Mouse (Mus musculus): ENCODE results near the gene Map3k6. TPM values are rescaled to one million over a fixed set of nuclear protein-coding genes. Genes with fewer than 3 reads are reported as not detected.

Map3k6 gene
- polyA plus RNA-seq, 1 experiment = 4.7 TPM

DNA sequence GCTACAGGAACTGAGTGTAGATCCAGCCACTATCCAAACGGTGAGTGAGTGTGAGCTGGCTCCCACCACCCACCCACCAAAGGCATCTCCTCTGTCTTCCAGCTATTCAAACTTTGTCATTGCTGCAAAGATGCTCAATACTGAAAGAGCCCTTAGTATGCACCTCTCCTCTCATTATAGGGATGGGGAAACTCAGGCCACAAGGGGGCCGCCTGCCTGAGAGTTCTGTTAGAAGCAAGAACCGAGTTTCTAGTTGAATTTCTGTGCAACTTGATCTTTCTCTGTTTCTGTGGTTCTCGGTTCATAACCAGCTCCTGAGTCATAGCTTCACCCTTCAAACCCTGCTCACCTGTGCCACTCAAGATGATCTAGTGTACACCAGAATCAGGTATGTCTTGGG lies 11.5 kb downstream of the Map3k6 start:
- H3K27me3 ChIP-seq (ENCODE audit: control insufficient read depth, insufficient read depth, low read length) = no peaks in the 10 kb centered on the region
- H3K4me3 ChIP-seq (ENCODE audit: control insufficient read depth, low read depth, low read length) = no peak overlapping the region
- TF ChIP-seq POLR2A (IDR thresholded peaks at IDR 0.05; ENCODE audit: control insufficient read depth, low read depth, low read length) = no peak
- no peak overlapping the region for H3K27ac ChIP-seq (ENCODE audit: control insufficient read depth, insufficient read depth, low read depth, low read length)
- no peaks in the 10 kb centered on the region for H3K36me3 ChIP-seq (ENCODE audit: control insufficient read depth, insufficient read depth, low read length)
- H3K4me1 ChIP-seq (ENCODE audit: control insufficient read depth, insufficient read depth, low read length) = peaks cover 22% of the 10 kb centered on the region

DNA sequence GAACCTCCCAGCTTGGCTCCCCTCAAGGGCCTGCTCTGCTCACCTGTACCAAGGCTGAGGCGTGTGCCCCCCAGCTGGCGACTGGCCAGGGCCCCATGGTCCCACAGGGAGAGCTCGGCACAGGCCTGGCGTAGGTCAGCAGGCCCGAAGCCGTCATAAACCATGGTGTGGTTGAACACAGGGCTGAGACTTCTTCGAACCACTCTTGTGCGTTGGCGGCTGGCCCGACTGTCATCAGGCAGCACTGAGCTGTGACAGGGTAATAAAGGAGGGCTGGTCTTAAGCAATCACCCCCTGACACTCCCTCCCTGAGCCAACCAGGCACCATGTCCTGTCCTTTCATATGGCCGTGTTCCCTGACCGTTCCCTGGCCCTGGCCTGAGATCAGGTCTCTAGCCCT lies 12.8 kb downstream of the Map3k6 start:
- no peak for TF ChIP-seq CTCF (IDR thresholded peaks at IDR 0.05; ENCODE audit: control insufficient read depth, insufficient read depth, insufficient replicate concordance, low read depth, low read length)
- no peak for TF ChIP-seq POLR2A (IDR thresholded peaks at IDR 0.05; ENCODE audit: control insufficient read depth, low read depth, low read length)
- Histone ChIP-seq H3K4me3 (ENCODE audit: control insufficient read depth, low read depth, low read length) (no peak overlapping the region), H3K36me3 (ENCODE audit: control insufficient read depth, insufficient read depth, low read length) (no peaks in the 10 kb centered on the region), H3K27ac (ENCODE audit: control insufficient read depth, insufficient read depth, low read depth, low read length) (no peak overlapping the region), H3K4me1 (ENCODE audit: control insufficient read depth, insufficient read depth, low read length) (peaks cover 22% of the 10 kb centered on the region), H3K27me3 (ENCODE audit: control insufficient read depth, insufficient read depth, low read length) (no peaks in the 10 kb centered on the region)

DNA sequence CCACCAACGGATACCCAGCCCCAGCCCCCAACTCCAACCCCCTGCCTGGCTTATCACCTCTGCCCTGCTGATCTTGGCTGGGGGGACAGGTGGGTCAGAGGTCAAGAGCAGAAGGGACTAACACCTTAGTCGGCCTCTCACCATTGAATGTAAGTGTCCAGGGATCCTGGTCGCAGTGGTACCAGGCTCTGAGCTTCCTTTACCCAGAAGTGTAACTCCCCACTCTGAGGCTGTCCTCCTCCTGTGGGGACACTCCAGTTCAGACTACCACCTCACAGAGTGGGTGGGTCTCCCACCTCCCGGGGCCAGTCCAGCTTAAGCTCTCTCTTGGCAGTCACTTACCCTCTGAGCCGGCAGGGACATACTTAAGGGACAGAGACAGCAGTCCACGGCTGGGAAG lies 14.8 kb downstream of the Map3k6 start:
- Histone ChIP-seq H3K4me3 (ENCODE audit: control insufficient read depth, low read depth, low read length) (no peak overlapping the region), H3K27ac (ENCODE audit: control insufficient read depth, insufficient read depth, low read depth, low read length) (no peak overlapping the region), H3K36me3 (ENCODE audit: control insufficient read depth, insufficient read depth, low read length) (no peaks in the 10 kb centered on the region), H3K4me1 (ENCODE audit: control insufficient read depth, insufficient read depth, low read length) (peaks cover 12% of the 10 kb centered on the region), H3K27me3 (ENCODE audit: control insufficient read depth, insufficient read depth, low read length) (no peaks in the 10 kb centered on the region)
- TF ChIP-seq CTCF (IDR thresholded peaks at IDR 0.05; ENCODE audit: control insufficient read depth, insufficient read depth, insufficient replicate concordance, low read depth, low read length) = no peak
- no peak for TF ChIP-seq POLR2A (IDR thresholded peaks at IDR 0.05; ENCODE audit: control insufficient read depth, low read depth, low read length)

DNA sequence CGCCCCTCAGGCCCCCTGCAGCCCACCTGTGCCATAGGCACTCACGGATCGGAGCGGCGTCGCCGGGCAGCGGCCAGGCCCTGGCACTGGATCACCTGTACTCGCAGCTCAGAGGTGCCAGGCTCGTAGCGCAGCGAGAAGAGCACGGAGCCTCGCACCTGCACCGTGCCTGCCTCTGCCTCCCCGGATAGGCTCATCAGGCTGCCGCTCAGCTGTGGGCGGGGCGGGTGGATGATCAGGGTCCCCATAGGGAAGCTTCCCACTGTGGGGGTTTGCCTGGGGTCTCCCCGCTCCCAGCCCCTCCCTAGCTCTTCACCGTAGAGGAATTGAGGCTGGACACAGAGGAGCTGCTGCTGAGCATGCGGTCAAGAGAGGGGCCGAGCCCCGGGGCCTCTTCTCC lies 16.2 kb downstream of the Map3k6 start:
- no peaks in the 10 kb centered on the region for H3K36me3 ChIP-seq (ENCODE audit: control insufficient read depth, insufficient read depth, low read length)
- no peak overlapping the region for H3K27ac ChIP-seq (ENCODE audit: control insufficient read depth, insufficient read depth, low read depth, low read length)
- H3K27me3 ChIP-seq (ENCODE audit: control insufficient read depth, insufficient read depth, low read length) = no peaks in the 10 kb centered on the region
- H3K4me1 ChIP-seq (ENCODE audit: control insufficient read depth, insufficient read depth, low read length) = peaks cover 2% of the 10 kb centered on the region; the same call in 1 of the 2 replicates
- H3K4me3 ChIP-seq (ENCODE audit: control insufficient read depth, low read depth, low read length) = no peak overlapping the region; the same call in 1 of the 2 replicates
- no peak for TF ChIP-seq CTCF (IDR thresholded peaks at IDR 0.05; ENCODE audit: control insufficient read depth, insufficient read depth, insufficient replicate concordance, low read depth, low read length)
- no peak for TF ChIP-seq POLR2A (IDR thresholded peaks at IDR 0.05; ENCODE audit: control insufficient read depth, low read depth, low read length)

DNA sequence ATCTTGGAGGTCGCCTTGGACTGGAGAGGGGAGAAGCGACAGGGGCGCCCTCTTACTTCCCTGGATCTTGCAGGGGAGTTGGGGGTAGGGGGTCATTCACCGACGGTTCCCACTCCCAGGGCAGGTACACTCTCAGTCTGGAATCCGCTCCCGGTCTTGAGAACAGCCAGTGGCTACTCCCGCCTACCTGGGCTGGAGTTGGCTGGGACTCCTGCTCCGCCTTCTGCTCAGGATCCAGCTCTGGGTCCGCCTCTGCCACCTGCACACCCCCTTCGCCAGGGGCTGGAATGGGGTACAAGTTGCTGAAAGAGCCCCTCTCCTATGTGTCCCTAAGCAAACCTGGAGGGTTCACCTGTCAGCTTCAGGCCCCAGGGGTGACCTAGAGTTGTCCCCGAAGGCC lies 16.6 kb downstream of the Map3k6 start:
- no peaks in the 10 kb centered on the region for H3K27me3 ChIP-seq (ENCODE audit: control insufficient read depth, insufficient read depth, low read length)
- TF ChIP-seq POLR2A (IDR thresholded peaks at IDR 0.05; ENCODE audit: control insufficient read depth, low read depth, low read length) (no peak), CTCF (IDR thresholded peaks at IDR 0.05; ENCODE audit: control insufficient read depth, insufficient read depth, insufficient replicate concordance, low read depth, low read length) (no peak)
- no peak overlapping the region for H3K4me3 ChIP-seq (ENCODE audit: control insufficient read depth, low read depth, low read length)
- no peaks in the 10 kb centered on the region for H3K36me3 ChIP-seq (ENCODE audit: control insufficient read depth, insufficient read depth, low read length)
- no peak overlapping the region for H3K27ac ChIP-seq (ENCODE audit: control insufficient read depth, insufficient read depth, low read depth, low read length)
- H3K4me1 ChIP-seq (ENCODE audit: control insufficient read depth, insufficient read depth, low read length) = peaks cover 2% of the 10 kb centered on the region; the same call in 1 of the 2 replicates

DNA sequence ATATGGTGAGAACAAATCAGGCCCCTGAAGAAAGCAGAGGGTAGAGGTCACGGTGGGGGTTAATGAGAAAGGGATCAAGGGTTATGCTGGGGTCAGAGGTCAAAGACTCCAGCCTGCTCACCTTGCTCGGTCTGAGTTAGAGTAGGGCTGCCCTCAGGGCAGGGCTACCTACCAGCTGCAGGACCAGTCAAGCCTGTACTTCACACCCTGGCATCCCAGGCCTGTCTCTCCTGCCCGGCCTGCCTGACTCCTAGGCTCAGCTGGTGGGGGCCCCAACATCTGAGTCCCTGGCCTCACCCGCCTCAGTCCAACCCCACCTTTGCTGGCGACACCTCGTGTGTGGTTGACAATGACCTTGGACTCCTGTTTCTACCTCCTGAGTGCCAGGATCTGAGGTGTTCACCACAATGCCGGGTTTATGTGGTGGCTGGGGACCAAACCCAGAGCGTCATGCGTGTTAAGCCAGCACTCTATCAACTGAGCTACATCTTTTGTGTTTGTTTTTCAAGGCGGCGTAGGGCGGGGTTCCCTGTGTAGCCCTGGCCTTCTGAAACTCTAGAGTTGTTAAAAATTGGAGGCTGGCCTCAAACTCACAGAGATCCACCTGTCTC lies 17.3 kb downstream of the Map3k6 start:
- Histone ChIP-seq H3K27ac (ENCODE audit: control insufficient read depth, insufficient read depth, low read depth, low read length) (no peak overlapping the region), H3K4me1 (ENCODE audit: control insufficient read depth, insufficient read depth, low read length) (peaks cover 2% of the 10 kb centered on the region; the same call in 1 of the 2 replicates), H3K27me3 (ENCODE audit: control insufficient read depth, insufficient read depth, low read length) (no peaks in the 10 kb centered on the region), H3K36me3 (ENCODE audit: control insufficient read depth, insufficient read depth, low read length) (no peaks in the 10 kb centered on the region), H3K4me3 (ENCODE audit: control insufficient read depth, low read depth, low read length) (no peak overlapping the region)
- no peak for TF ChIP-seq POLR2A (IDR thresholded peaks at IDR 0.05; ENCODE audit: control insufficient read depth, low read depth, low read length)
- TF ChIP-seq CTCF (IDR thresholded peaks at IDR 0.05; ENCODE audit: control insufficient read depth, insufficient read depth, insufficient replicate concordance, low read depth, low read length) = no peak

DNA sequence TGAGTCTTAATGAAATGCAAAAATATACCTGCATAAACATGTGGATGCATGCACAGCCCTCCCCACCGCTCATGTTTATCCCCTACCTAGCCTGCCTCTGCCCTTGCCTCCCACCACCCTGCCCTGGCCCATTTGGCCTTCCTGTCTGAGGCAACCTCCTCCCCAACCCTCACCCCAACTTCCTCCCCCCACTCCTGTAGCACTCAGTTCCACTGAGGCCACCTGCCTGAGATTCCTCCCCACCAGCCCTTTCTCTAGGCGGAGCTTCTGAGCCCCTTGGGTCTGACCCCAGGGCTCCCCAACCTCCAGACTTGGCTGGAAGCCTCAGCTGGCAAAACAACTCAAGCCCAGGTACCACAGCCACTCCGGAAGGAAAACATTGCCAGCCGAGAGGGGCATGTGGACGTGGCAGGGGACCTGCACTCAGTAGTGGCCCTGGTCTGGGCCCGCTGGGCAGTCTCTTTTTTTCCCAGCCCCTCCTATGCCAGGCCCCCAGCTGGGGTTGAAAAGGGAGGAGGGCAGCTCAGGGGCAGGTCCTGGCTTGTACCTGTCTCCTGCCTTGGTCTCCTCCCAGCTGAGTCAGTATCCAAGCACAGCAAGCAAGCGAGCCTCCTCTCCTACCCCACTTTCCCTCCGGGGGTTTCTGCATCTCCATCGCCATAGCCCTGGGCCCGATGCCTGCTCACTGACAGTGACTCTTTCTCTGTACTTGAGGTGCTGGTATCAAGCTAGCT lies 21.2 kb downstream of the Map3k6 start:
- Histone ChIP-seq H3K27ac (ENCODE audit: control insufficient read depth, insufficient read depth, low read depth, low read length) (no peak overlapping the region), H3K4me1 (ENCODE audit: control insufficient read depth, insufficient read depth, low read length) (peaks cover under 1% of the 10 kb centered on the region; the same call in 1 of the 2 replicates), H3K4me3 (ENCODE audit: control insufficient read depth, low read depth, low read length) (no peak overlapping the region), H3K36me3 (ENCODE audit: control insufficient read depth, insufficient read depth, low read length) (peaks cover 3% of the 10 kb centered on the region; the same call in 1 of the 2 replicates), H3K27me3 (ENCODE audit: control insufficient read depth, insufficient read depth, low read length) (no peaks in the 10 kb centered on the region)
- TF ChIP-seq POLR2A (IDR thresholded peaks at IDR 0.05; ENCODE audit: control insufficient read depth, low read depth, low read length) (no peak), CTCF (IDR thresholded peaks at IDR 0.05; ENCODE audit: control insufficient read depth, insufficient read depth, insufficient replicate concordance, low read depth, low read length) (no peak)

Measured in testis, adult 2 months (tissue).